ENCODE assay signal across 23 mouse cellular contexts in genomic region chr9:59533422-59533821, GRCm38 (mm10). TPM values are rescaled to one million over a fixed set of nuclear protein-coding genes. Genes with fewer than 3 reads are reported as not detected.
"Had no signal": no experiment of that assay in that cellular context is flagged by ENCODE, and none has a peak within 500 bp of the region (broad histone marks: within the 10 kb centered on the region; RNA-seq: fewer than 3 reads in every experiment).

No protein-coding gene starts in this region.

- H3K27ac ChIP-seq: kidney, postnatal 0 days; layer of hippocampus, adult 2 months; left cerebral cortex, adult 2 months; limb, embryonic 12.5 days; limb, embryonic 15.5 days; liver, embryonic 13.5 days; midbrain, embryonic 12.5 days; midbrain, embryonic 15.5 days; neural tube, embryonic 13.5 days; stomach, embryonic 15.5 days had no signal

- H3K4me1 ChIP-seq: limb, embryonic 12.5 days; limb, embryonic 15.5 days; liver, embryonic 13.5 days; midbrain, embryonic 15.5 days; neural tube, embryonic 13.5 days; stomach, embryonic 15.5 days had no signal

- H3K4me2 ChIP-seq: limb, embryonic 12.5 days; limb, embryonic 15.5 days; liver, embryonic 13.5 days; midbrain, embryonic 12.5 days; midbrain, embryonic 15.5 days; neural tube, embryonic 13.5 days; stomach, embryonic 15.5 days had no signal

- ATAC-seq: midbrain, embryonic 15.5 days had no signal

- H3K36me3 ChIP-seq: limb, embryonic 12.5 days; limb, embryonic 15.5 days; liver, embryonic 13.5 days; midbrain, embryonic 12.5 days; midbrain, embryonic 15.5 days; neural tube, embryonic 13.5 days; stomach, embryonic 15.5 days had no signal

- H3K9me3 ChIP-seq: limb, embryonic 12.5 days; limb, embryonic 15.5 days; liver, embryonic 13.5 days; midbrain, embryonic 12.5 days; midbrain, embryonic 15.5 days; neural tube, embryonic 13.5 days; stomach, embryonic 15.5 days had no signal

- H3K4me3 ChIP-seq: layer of hippocampus, adult 2 months; left cerebral cortex, adult 2 months; limb, embryonic 12.5 days; limb, embryonic 15.5 days; liver, embryonic 13.5 days; midbrain, embryonic 12.5 days; midbrain, embryonic 15.5 days; neural tube, embryonic 13.5 days; stomach, embryonic 15.5 days had no signal

- DNase-seq: kidney, adult 9 months; kidney, postnatal 25 days; layer of hippocampus, postnatal 36 days; left cerebral cortex, postnatal 4 days; liver, embryonic 13.5 days; retina, postnatal 1 day; right cerebral cortex, postnatal 25 days; spleen, adult 18-20 months; thymus, postnatal 36 days had no signal

- H3K9ac ChIP-seq: limb, embryonic 12.5 days; limb, embryonic 15.5 days; liver, embryonic 13.5 days; midbrain, embryonic 12.5 days; midbrain, embryonic 15.5 days; neural tube, embryonic 13.5 days; stomach, embryonic 15.5 days had no signal

- H3K27me3 ChIP-seq: liver, embryonic 13.5 days; midbrain, embryonic 15.5 days; stomach, embryonic 15.5 days had no signal

RNA-seq across cellular contexts. Expression of gene Tmem202, which starts 6.2 kb away (rescaled TPM):
- polyA plus RNA-seq: large intestine, adult 2 months; limb, embryonic 15.5 days; liver, embryonic 13.5 days; liver, embryonic 16.5 days; lung, embryonic 16.5 days; midbrain, embryonic 12.5 days; stomach, embryonic 15.5 days had no signal

RNA-seq across cellular contexts. Expression of gene Celf6, which starts 44.3 kb away (rescaled TPM):
- total RNA-seq: megakaryocyte, adult 5-6 weeks; neutrophil, adult 5-6 weeks had no signal
